Mouse (Mus musculus) liver, adult (tissue): Measurements from ENCODE around the gene Rab42.

ENCODE experiments used
- GATA4 ChIP-seq: IDR thresholded peaks from 2 replicates; pipeline ENCODE4 v1.6.1; 2014; ENCODE audit warnings: mild to moderate bottlenecking, low read length; ENCODE audit not compliant: insufficient replicate concordance

Gene Rab42

GRCm38 (mm10) chr4:132261514-132262357 is 41.4 kb downstream of the Rab42 start, which contains the start of gene Gmeb1:
Gene Gmeb1, minus strand, starts transcription at chr4:132261602.
- TF ChIP-seq GATA4 = no peak

DNA sequence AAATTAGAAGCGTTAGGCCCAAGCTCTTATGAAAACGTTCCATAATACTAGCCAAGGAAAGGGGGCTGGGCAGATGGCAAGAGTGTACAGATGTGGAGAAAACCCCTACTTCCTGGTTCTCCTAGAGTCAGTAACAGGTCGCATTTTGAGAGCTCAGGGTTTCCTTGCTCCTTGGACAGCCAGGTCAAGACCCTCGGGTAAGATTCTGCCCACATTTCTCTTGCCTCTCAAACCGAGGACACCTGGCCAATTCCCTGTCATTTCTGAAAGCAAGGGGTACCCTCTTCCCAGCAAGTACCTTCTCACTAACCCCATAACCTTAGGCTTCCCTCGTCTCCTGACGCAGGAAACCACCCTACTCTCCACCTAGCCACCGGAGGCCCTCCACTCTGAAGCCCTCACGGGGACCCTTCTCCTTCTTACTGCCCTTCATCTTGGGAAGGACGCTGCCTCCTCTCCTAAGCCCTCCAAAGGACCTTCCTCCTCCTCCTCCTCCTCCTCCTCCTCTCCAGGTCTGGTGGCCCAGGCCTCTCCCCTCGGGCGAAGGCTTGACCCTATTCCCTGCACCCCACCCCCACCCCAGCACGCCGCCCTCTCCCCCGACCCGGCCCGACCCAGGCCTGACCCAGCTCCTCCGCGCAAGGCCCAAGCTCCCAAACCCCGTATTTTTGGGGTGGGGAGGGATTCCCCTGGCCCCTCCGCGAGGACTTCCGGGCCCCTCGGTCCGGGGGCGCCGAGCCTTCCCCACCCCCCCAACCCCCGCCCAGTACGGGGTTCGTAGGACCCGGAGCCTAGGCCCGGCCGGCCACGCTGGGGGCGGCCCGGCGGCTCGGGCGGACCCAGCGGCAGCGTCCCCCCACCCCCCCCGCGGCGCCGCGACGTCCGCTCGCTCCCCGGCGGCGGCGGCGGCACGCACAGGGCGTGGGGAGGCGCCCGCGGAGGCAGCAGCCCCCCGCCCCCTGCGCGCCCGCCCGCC is 42.5 kb downstream of the Rab42 start:
- no peak for TF ChIP-seq GATA4

DNA sequence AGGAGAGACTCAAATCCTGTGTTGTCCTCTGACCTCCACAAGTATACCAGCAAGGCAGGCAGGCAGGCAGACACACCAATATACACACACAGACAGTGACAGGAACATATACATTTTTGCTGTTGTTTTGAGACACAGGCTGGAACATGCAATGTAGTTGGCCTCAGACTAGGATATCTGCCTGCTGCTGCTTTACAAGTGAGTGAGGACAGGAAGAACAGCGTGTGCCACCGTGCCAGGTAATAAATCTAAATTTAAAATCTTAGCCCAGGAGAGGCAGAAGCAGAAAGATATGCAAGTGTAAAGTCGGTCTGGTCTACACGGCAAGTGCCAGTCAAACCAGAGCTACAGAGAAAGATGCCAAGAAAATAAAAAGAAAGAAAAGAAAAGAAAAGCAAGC is 43.9 kb downstream of the Rab42 start:
- TF ChIP-seq GATA4 = no peak

- no peak for TF ChIP-seq GATA4
These were observed 46.8 kb downstream of the Rab42 start for GRCm38 (mm10) chr4:132256384-132256783.

DNA sequence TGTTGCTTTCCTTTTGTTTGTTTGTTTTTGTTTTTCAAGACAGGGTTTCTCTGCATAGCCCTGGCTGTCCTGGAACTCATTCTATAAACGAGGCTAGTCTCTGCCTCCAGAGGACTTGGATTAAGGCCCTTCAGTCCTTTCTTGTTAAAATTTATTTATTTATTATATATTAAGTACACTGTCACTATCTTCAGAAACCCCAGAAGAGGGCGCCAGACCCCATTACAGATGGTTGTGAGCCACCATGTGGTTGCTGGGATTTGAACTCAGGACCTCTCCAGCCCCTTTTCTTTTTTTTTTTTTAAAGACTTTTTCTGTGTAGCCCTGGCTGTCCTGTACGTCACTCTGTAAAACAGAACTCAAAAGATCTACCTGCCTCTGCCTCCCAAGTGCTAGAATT is 48.2 kb downstream of the Rab42 start:
- no peak for TF ChIP-seq GATA4

- no peak for TF ChIP-seq GATA4
These were observed 49.6 kb downstream of the Rab42 start for GRCm38 (mm10) chr4:132253622-132254021.

- no peak for TF ChIP-seq GATA4
These were observed 50.1 kb downstream of the Rab42 start for GRCm38 (mm10) chr4:132253128-132253527.
